Mouse (Mus musculus) CH12.LX (cell line): ENCODE data around the gene Cend1. TPM values are rescaled to one million over a fixed set of nuclear protein-coding genes. Genes with fewer than 3 reads are reported as not detected.

Source experiments
- DNase-seq: peaks from one replicate; pipeline ENCODE4 v3.0.0-alpha.2; 2013; ENCODE audit errors: extremely low read depth
- H3K27ac ChIP-seq: 2 replicates; pipeline ENCODE4 v1.5.1; 2012; ENCODE audit warnings: low read depth, mild to moderate bottlenecking, control low read depth, moderate library complexity; ENCODE audit not compliant: insufficient read depth
- H3K27me3 ChIP-seq: replicated peaks from 2 replicates; pipeline ENCODE3; 2012; ENCODE audit warnings: inconsistent platforms
- H3K36me3 ChIP-seq, 2 experiments: replicated peaks in 1 of 2; 2 replicates each; pipeline versions ENCODE3 to v1.6.1; 2012; ENCODE audit warnings: inconsistent platforms in 1 of 2, low read length in 1 of 2, mild to moderate bottlenecking in 1 of 2, mixed read lengths in 1 of 2, moderate library complexity in 1 of 2; ENCODE audit not compliant: control insufficient read depth in 1 of 2, insufficient read depth in 1 of 2
- H3K4me1 ChIP-seq, 2 experiments: 2 replicates each; pipeline ENCODE4 v1.6.1; 2012; ENCODE audit warnings: inconsistent platforms in 1 of 2, moderate library complexity in 1 of 2; ENCODE audit not compliant: insufficient read depth in 2 of 2, control insufficient read depth in 1 of 2
- H3K4me2 ChIP-seq: 2 replicates; pipeline ENCODE4 v1.6.1; 2012; ENCODE audit warnings: low read depth, mild to moderate bottlenecking, control low read depth; ENCODE audit not compliant: poor library complexity, insufficient read depth, severe bottlenecking
- H3K4me3 ChIP-seq, 3 experiments: fragments of 150-350 bp in 1 of 3; sonication (generic) in 1 of 3; replicated peaks in 1 of 3; 2 replicates each; pipeline versions ENCODE3 to v1.5.1; 2011 to 2012; ENCODE audit warnings: low read depth in 2 of 3, low read length in 2 of 3, mild to moderate bottlenecking in 2 of 3, moderate library complexity in 2 of 3, control low read depth in 1 of 3, improper control_type of control experiment in 1 of 3, inconsistent platforms in 1 of 3, mixed read lengths in 1 of 3; ENCODE audit not compliant: poor library complexity in 1 of 3
- H3K79me2 ChIP-seq: replicated peaks from 2 replicates; pipeline ENCODE4 v1.6.1; 2012; ENCODE audit warnings: mild to moderate bottlenecking, moderate library complexity; ENCODE audit not compliant: control insufficient read depth, poor library complexity, insufficient read depth, severe bottlenecking; ENCODE audit errors: extremely low read depth
- H3K9ac ChIP-seq: 2 replicates; pipeline ENCODE4 v1.6.1; 2012; ENCODE audit warnings: low read depth, mild to moderate bottlenecking, control low read depth, moderate library complexity; ENCODE audit not compliant: insufficient read depth
- H3K9me3 ChIP-seq: replicated peaks from 2 replicates; pipeline ENCODE3; 2012; ENCODE audit warnings: low read length, inconsistent platforms, mixed read lengths
- BHLHE40 ChIP-seq: IDR thresholded peaks from 2 replicates; pipeline ENCODE4 v1.6.1; 2011; ENCODE audit warnings: mild to moderate bottlenecking, low read depth, low read length, improper control_type of control experiment
- CHD1 ChIP-seq: IDR thresholded peaks from 2 replicates; pipeline ENCODE4 v1.6.1; 2012; ENCODE audit warnings: low read depth, low read length, improper control_type of control experiment, inconsistent platforms
- CHD2 ChIP-seq: IDR thresholded peaks from 2 replicates; pipeline ENCODE4 v1.6.1; 2011; ENCODE audit warnings: low read length, improper control_type of control experiment
- CTCF ChIP-seq, 2 experiments: IDR thresholded peaks in 1 of 2; conservative IDR thresholded peaks in 1 of 2; 2 replicates each; pipeline ENCODE4 v1.5.1; 2011 to 2012; ENCODE audit warnings: low read depth in 2 of 2, low read length in 2 of 2, improper control_type of control experiment in 1 of 2, inconsistent platforms in 1 of 2, mild to moderate bottlenecking in 1 of 2, moderate library complexity in 1 of 2
- E2F4 ChIP-seq: IDR thresholded peaks from 2 replicates; pipeline ENCODE4 v1.6.1; 2011; ENCODE audit warnings: low read depth, low read length, improper control_type of control experiment; ENCODE audit not compliant: insufficient replicate concordance
- ELF1 ChIP-seq: IDR thresholded peaks from 2 replicates; pipeline ENCODE4 v1.6.1; 2014; ENCODE audit warnings: low read depth, mild to moderate bottlenecking, inconsistent platforms, low read length, improper control_type of control experiment
- EP300 ChIP-seq: IDR thresholded peaks from 2 replicates; pipeline ENCODE4 v1.6.1; 2011; ENCODE audit warnings: low read length, improper control_type of control experiment
- ETS1 ChIP-seq: conservative IDR thresholded peaks from 2 replicates; pipeline ENCODE4 v1.6.1; 2012; ENCODE audit warnings: low read depth, mild to moderate bottlenecking, inconsistent platforms, low read length, improper control_type of control experiment, moderate library complexity
- GABPA ChIP-seq: IDR thresholded peaks from 2 replicates; pipeline ENCODE4 v1.6.1; 2012; ENCODE audit warnings: low read depth, low read length, improper control_type of control experiment, inconsistent platforms; ENCODE audit not compliant: insufficient replicate concordance
- HCFC1 ChIP-seq: IDR thresholded peaks from 2 replicates; pipeline ENCODE4 v1.6.1; 2012; ENCODE audit warnings: low read depth, mild to moderate bottlenecking, inconsistent platforms, low read length, improper control_type of control experiment
- IRF4 ChIP-seq: IDR thresholded peaks from 2 replicates; pipeline ENCODE4 v1.6.1; 2014; ENCODE audit warnings: low read depth, mild to moderate bottlenecking, inconsistent platforms, low read length, improper control_type of control experiment
- JUN ChIP-seq: IDR thresholded peaks from 2 replicates; pipeline ENCODE4 v1.6.1; 2011; ENCODE audit warnings: low read depth, mild to moderate bottlenecking, low read length, improper control_type of control experiment, moderate library complexity; ENCODE audit not compliant: insufficient read depth
- JUND ChIP-seq: conservative IDR thresholded peaks from 2 replicates; pipeline ENCODE4 v1.6.1; 2011; ENCODE audit warnings: low read depth, low read length, improper control_type of control experiment
- KAT2A ChIP-seq: IDR thresholded peaks from 2 replicates; pipeline ENCODE4 v1.6.1; 2012; ENCODE audit warnings: low read length, improper control_type of control experiment, inconsistent platforms; ENCODE audit not compliant: insufficient replicate concordance
- MAFK ChIP-seq: IDR thresholded peaks from 2 replicates; pipeline ENCODE4 v1.6.1; 2011; ENCODE audit warnings: low read length, improper control_type of control experiment; ENCODE audit not compliant: insufficient replicate concordance
- MAX ChIP-seq: IDR thresholded peaks from 2 replicates; pipeline ENCODE4 v1.6.1; 2011; ENCODE audit warnings: low read length, improper control_type of control experiment
- MEF2A ChIP-seq: IDR thresholded peaks from 2 replicates; pipeline ENCODE4 v1.6.1; 2014; ENCODE audit warnings: low read depth, mild to moderate bottlenecking, inconsistent platforms, low read length, improper control_type of control experiment, borderline replicate concordance
- MXI1 ChIP-seq: IDR thresholded peaks from 2 replicates; pipeline ENCODE4 v1.6.1; 2011; ENCODE audit warnings: mild to moderate bottlenecking, low read depth, low read length, improper control_type of control experiment
- MYC ChIP-seq: IDR thresholded peaks from 2 replicates; pipeline ENCODE4 v1.6.1; 2011; ENCODE audit warnings: low read depth, mild to moderate bottlenecking, improper control_type of control experiment, low read length
- NELFE ChIP-seq: IDR thresholded peaks from 2 replicates; pipeline ENCODE4 v1.6.1; 2011; ENCODE audit warnings: low read depth, low read length, improper control_type of control experiment
- NRF1 ChIP-seq: IDR thresholded peaks from 2 replicates; pipeline ENCODE4 v1.6.1; 2014; ENCODE audit warnings: low read depth, mild to moderate bottlenecking, inconsistent platforms, low read length, improper control_type of control experiment, moderate library complexity
- PAX5 ChIP-seq: IDR thresholded peaks from 2 replicates; pipeline ENCODE4 v1.6.1; 2012; ENCODE audit warnings: low read length, inconsistent platforms, mixed read lengths
- POLR2A ChIP-seq: IDR thresholded peaks from 2 replicates; pipeline ENCODE4 v1.6.1; 2011; ENCODE audit warnings: low read depth, mild to moderate bottlenecking, improper control_type of control experiment, low read length
- POLR2AphosphoS2 ChIP-seq: IDR thresholded peaks from 2 replicates; pipeline ENCODE4 v1.6.1; 2011; ENCODE audit warnings: low read depth, low read length, improper control_type of control experiment
- RAD21 ChIP-seq: IDR thresholded peaks from 2 replicates; pipeline ENCODE4 v1.6.1; 2011; ENCODE audit warnings: low read depth, mild to moderate bottlenecking, low read length, improper control_type of control experiment, moderate library complexity
- RCOR1 ChIP-seq: conservative IDR thresholded peaks from 2 replicates; pipeline ENCODE4 v1.6.1; 2012; ENCODE audit warnings: low read depth, mild to moderate bottlenecking, inconsistent platforms, low read length, improper control_type of control experiment
- SIN3A ChIP-seq: IDR thresholded peaks from 2 replicates; pipeline ENCODE4 v1.6.1; 2012; ENCODE audit warnings: low read length, improper control_type of control experiment, inconsistent platforms
- SMC3 ChIP-seq: IDR thresholded peaks from 2 replicates; pipeline ENCODE4 v1.6.1; 2011; ENCODE audit warnings: low read depth, low read length, improper control_type of control experiment
- TBP ChIP-seq: conservative IDR thresholded peaks from 2 replicates; pipeline ENCODE4 v1.6.1; 2011; ENCODE audit warnings: low read depth, low read length, improper control_type of control experiment
- TCF12 ChIP-seq: IDR thresholded peaks from 2 replicates; pipeline ENCODE4 v1.6.1; 2014; ENCODE audit warnings: low read depth, mild to moderate bottlenecking, inconsistent platforms, low read length, improper control_type of control experiment
- UBTF ChIP-seq: IDR thresholded peaks from 2 replicates; pipeline ENCODE4 v1.6.1; 2012; ENCODE audit warnings: low read depth, mild to moderate bottlenecking, inconsistent platforms, low read length, improper control_type of control experiment, moderate library complexity
- USF1 ChIP-seq: IDR thresholded peaks from 2 replicates; pipeline ENCODE4 v1.6.1; 2014; ENCODE audit warnings: low read depth, mild to moderate bottlenecking, inconsistent platforms, low read length, improper control_type of control experiment
- USF2 ChIP-seq: conservative IDR thresholded peaks from 2 replicates; pipeline ENCODE4 v1.6.1; 2011; ENCODE audit warnings: low read depth, low read length, improper control_type of control experiment
- ZC3H11A ChIP-seq: IDR thresholded peaks from 2 replicates; pipeline ENCODE4 v1.6.1; 2012; ENCODE audit warnings: low read depth, mild to moderate bottlenecking, inconsistent platforms, low read length, improper control_type of control experiment
- ZMIZ1 ChIP-seq: IDR thresholded peaks from 2 replicates; pipeline ENCODE4 v1.6.1; 2012; ENCODE audit warnings: low read depth, mild to moderate bottlenecking, inconsistent platforms, low read length, improper control_type of control experiment
- ZNF384 ChIP-seq: IDR thresholded peaks from 2 replicates; pipeline ENCODE4 v1.6.1; 2012; ENCODE audit warnings: low read depth, low read length, improper control_type of control experiment, inconsistent platforms
- dilution Hi-C: fragments of 300-500 bp; cut with MboI; formaldehyde crosslinking; loops from 2 replicates; pipeline ENCODE4 v1.14.3; 2020; ENCODE audit warnings: low sequenced_read_pairs; ENCODE audit not compliant: extremely low pct_unique_long_range_greater_than_20kb, extremely low pct_ligation_motif_present
- in situ Hi-C: fragments of 300-500 bp; cut with MboI; formaldehyde crosslinking; loops from 3 replicates; pipeline ENCODE4 v1.14.3; 2019; ENCODE audit warnings: low sequenced_read_pairs, low pct_ligation_motif_present, low pct_unique_long_range_greater_than_20kb, mixed read lengths
- polyA plus RNA-seq: library from polyadenylated mRNA; unstranded; fragments of >175 nt; gene quantifications from 2 replicates; pipeline ENCODE4 v1.2.1, GENCODE M21; 2012; ENCODE audit warnings: low read depth; ENCODE audit not compliant: insufficient read length
- total RNA-seq, 2 experiments: library from RNA; depleted of rRNA; stranded (reverse); fragments of 300-350 nt in 1 of 2; fragments of >200 nt in 1 of 2; gene quantifications; 2 replicates each; pipeline ENCODE4 v1.2.3; 2012 to 2014

Gene Cend1
- total and polyA plus RNA-seq, 3 experiments: not detected

DNA sequence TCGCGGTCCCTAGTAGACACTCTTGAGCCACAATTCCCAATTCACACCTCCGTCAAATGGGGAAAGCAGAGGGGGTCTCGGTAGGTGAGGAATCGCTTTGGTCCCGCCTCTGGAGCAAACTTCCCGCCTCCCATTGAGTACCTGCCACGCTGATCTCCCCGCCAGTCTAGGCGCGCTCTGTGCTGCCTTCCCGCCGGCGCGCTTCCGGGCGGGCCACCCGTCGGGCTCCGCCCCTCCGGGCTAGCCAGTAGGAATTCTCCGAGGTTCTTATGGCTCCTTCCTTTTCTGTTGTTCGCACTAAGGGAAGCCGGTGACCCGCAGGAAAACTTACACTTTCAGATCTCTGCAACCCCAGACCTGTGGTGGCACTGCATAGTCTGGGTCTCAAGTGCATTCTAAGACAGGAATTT is 14.5 kb upstream of the Cend1 start, which contains the start of gene Pidd1 (continued):
- TF ChIP-seq MYC (peak; percentile 45; the same call in 1 of the 2 replicates), USF1 (no peak)

- in situ Hi-C loops: no loop called here
- dilution Hi-C loops: no loop called here
- Histone ChIP-seq H3K36me3 (peaks cover 38 to 47% of the 10 kb centered on the region in 2 experiments), H3K79me2 (peaks cover 17% of the 10 kb centered on the region), H3K4me1 (peaks cover 15 to 43% of the 10 kb centered on the region in 2 experiments), H3K27ac (peak overlapping the region; percentile 36), H3K9me3 (no peaks in the 10 kb centered on the region), H3K4me2 (peak overlapping the region; percentile 97), H3K4me3 (peak overlapping the region; percentile 64 to 91 (median 67)), H3K27me3 (no peaks in the 10 kb centered on the region), H3K9ac (peak overlapping the region; percentile 93)
- DNase-seq: peak; percentile 86
- TF ChIP-seq MAFK (no peak), CTCF (conservative IDR thresholded peaks at IDR 0.05 in 1 of 2, IDR thresholded peaks at IDR 0.05 in 1 of 2; ENCODE audit: low read depth in 2 of 2, low read length in 2 of 2) (peak; percentile 10 to 74; a peak in 2 of 4 replicates), SMC3 (peak; percentile 37), UBTF (no peak), ZC3H11A (no peak), MEF2A (peak; percentile 53; the same call in 1 of the 2 replicates), HCFC1 (peak; percentile 37), EP300 (peak; percentile 65; the same call in 1 of the 2 replicates), BHLHE40 (peak; percentile 43; the same call in 1 of the 2 replicates), E2F4 (no peak), JUN (no peak), ZNF384 (no peak), POLR2AphosphoS2 (no peak), MXI1 (no peak), NELFE (no peak), SIN3A (peak; percentile 56; the same call in 1 of the 2 replicates), ETS1 (peak; percentile 31; the same call in 1 of the 2 replicates), ZMIZ1 (no peak), POLR2A (peak; percentile 48; the same call in 1 of the 2 replicates), RAD21 (peak; percentile 53), MAX (peak; percentile 57), JUND (no peak), MYC (peak; percentile 79; the same call in 1 of the 2 replicates), GABPA (no peak), USF1 (no peak), RCOR1 (no peak), TBP (0 out of 2 replicates have a peak, but pooled peaks have one; percentile 43), KAT2A (no peak), IRF4 (peak; percentile 54), NRF1 (no peak), TCF12 (peak; percentile 72; the same call in 1 of the 2 replicates), CHD1 (peak; percentile 99), USF2 (no peak), PAX5 (no peak), CHD2 (no peak), ELF1 (no peak)
Observed at GRCm38 (mm10) chr7:141443081-141443821, 14.0 kb upstream of the Cend1 start.
